Mouse (Mus musculus): ENCODE data around the gene Zfp433. TPM values are rescaled to one million over a fixed set of nuclear protein-coding genes. Genes with fewer than 3 reads are reported as not detected.
"Not testable (repeated sequence)": the region's sequence is repeated elsewhere in the genome, so short reads cannot be mapped to it uniquely, and the experiment has no call there.

The Zfp433 gene
- polyA plus RNA-seq (2012; ENCODE audit: insufficient read depth, insufficient read length, missing spikeins): 9.4 TPM in 2 replicates

GRCm38 (mm10) chr10:81704531-81705301, at the start of gene Zfp433:
Gene Zfp433, plus strand, starts transcription at chr10:81704825.
- H3K4me1 ChIP-seq (ENCODE audit: control insufficient read depth, insufficient read depth, low read length); H3K4me3 ChIP-seq (ENCODE audit: insufficient read depth, low read length); H3K27ac ChIP-seq (ENCODE audit: insufficient read depth, low read depth, low read length): not testable (repeated sequence)

GRCm38 (mm10) chr10:81655178-81655577, 49.4 kb upstream of the Zfp433 start:
- Histone ChIP-seq H3K4me3 (ENCODE audit: insufficient read depth, low read length) (no peak overlapping the region), H3K4me1 (ENCODE audit: control insufficient read depth, insufficient read depth, low read length) (no peaks in the 10 kb centered on the region), H3K27ac (ENCODE audit: insufficient read depth, low read depth, low read length) (no peak overlapping the region)
- no peak for TF ChIP-seq POLR2A (IDR thresholded peaks at IDR 0.05; ENCODE audit: borderline replicate concordance, low read depth, low read length)
- TF ChIP-seq CTCF (IDR thresholded peaks at IDR 0.05; ENCODE audit: low read depth, low read length): no peak

- no peaks in the 10 kb centered on the region for H3K4me1 ChIP-seq (ENCODE audit: control insufficient read depth, insufficient read depth, low read length)
- no peak overlapping the region for H3K4me3 ChIP-seq (ENCODE audit: insufficient read depth, low read length)
- no peak overlapping the region for H3K27ac ChIP-seq (ENCODE audit: insufficient read depth, low read depth, low read length)
- TF ChIP-seq CTCF (IDR thresholded peaks at IDR 0.05; ENCODE audit: low read depth, low read length): no peak
Observed at GRCm38 (mm10) chr10:81656174-81656573, 48.5 kb upstream of the Zfp433 start.

- not testable (repeated sequence) for H3K4me1 ChIP-seq (ENCODE audit: control insufficient read depth, insufficient read depth, low read length); H3K27ac ChIP-seq (ENCODE audit: insufficient read depth, low read depth, low read length); H3K4me3 ChIP-seq (ENCODE audit: insufficient read depth, low read length)
Observed at GRCm38 (mm10) chr10:81687114-81687513, 17.5 kb upstream of the Zfp433 start.

- not testable (repeated sequence) for H3K4me3 ChIP-seq (ENCODE audit: insufficient read depth, low read length); H3K4me1 ChIP-seq (ENCODE audit: control insufficient read depth, insufficient read depth, low read length); H3K27ac ChIP-seq (ENCODE audit: insufficient read depth, low read depth, low read length)
Observed at GRCm38 (mm10) chr10:81770506-81771403, 66.1 kb downstream of the Zfp433 start, which contains the start of gene Gm3055. Gene Gm3055, minus strand, starts transcription at chr10:81771161.

GRCm38 (mm10) chr10:81771404-81771777, 66.8 kb downstream of the Zfp433 start:
- H3K4me3 ChIP-seq (ENCODE audit: insufficient read depth, low read length); H3K4me1 ChIP-seq (ENCODE audit: control insufficient read depth, insufficient read depth, low read length); H3K27ac ChIP-seq (ENCODE audit: insufficient read depth, low read depth, low read length): not testable (repeated sequence)

Other genes starting within 250 kb of the Zfp433 start
- 31.8 and 38.6 TPM in 2 replicates for gene Nfic, start 249.2 kb upstream of the Zfp433 start, polyA plus RNA-seq (2012; ENCODE audit: insufficient read depth, insufficient read length, missing spikeins)
- gene Celf5, start 222.1 kb upstream of the Zfp433 start, polyA plus RNA-seq (2012; ENCODE audit: insufficient read depth, insufficient read length, missing spikeins): not detected in 2 replicates
- 37.9 and 40.9 TPM in 2 replicates for gene Ncln, start 208.4 kb upstream of the Zfp433 start, polyA plus RNA-seq (2012; ENCODE audit: insufficient read depth, insufficient read length, missing spikeins)
- gene S1pr4, start 204.7 kb upstream of the Zfp433 start, polyA plus RNA-seq (2012; ENCODE audit: insufficient read depth, insufficient read length, missing spikeins): 0.46 TPM in 1 of 2 replicates, not detected in the other
- gene Gna15, start 180.6 kb upstream of the Zfp433 start, polyA plus RNA-seq (2012; ENCODE audit: insufficient read depth, insufficient read length, missing spikeins): 23.5 and 24.2 TPM in 2 replicates
- 10.1 and 10.5 TPM in 2 replicates for gene Gna11, start 159.6 kb upstream of the Zfp433 start, polyA plus RNA-seq (2012; ENCODE audit: insufficient read depth, insufficient read length, missing spikeins)
- 478 and 551 TPM in 2 replicates for gene Aes, start 145.3 kb upstream of the Zfp433 start, polyA plus RNA-seq (2012; ENCODE audit: insufficient read depth, insufficient read length, missing spikeins)
- 17.9 and 24.5 TPM in 2 replicates for gene Tle2, start 130.3 kb upstream of the Zfp433 start, polyA plus RNA-seq (2012; ENCODE audit: insufficient read depth, insufficient read length, missing spikeins)
- 42.3 and 47.9 TPM in 2 replicates for gene Tle6, start 103.8 kb upstream of the Zfp433 start, polyA plus RNA-seq (2012; ENCODE audit: insufficient read depth, insufficient read length, missing spikeins)
- gene BC025920, start 98.6 kb upstream of the Zfp433 start, polyA plus RNA-seq (2012; ENCODE audit: insufficient read depth, insufficient read length, missing spikeins): 0.67 and 0.78 TPM in 2 replicates
- gene Sirt6, start 77.0 kb upstream of the Zfp433 start, polyA plus RNA-seq (2012; ENCODE audit: insufficient read depth, insufficient read length, missing spikeins): 10.9 and 13.2 TPM in 2 replicates
- 7.8 and 9.6 TPM in 2 replicates for gene Ankrd24, start 76.3 kb upstream of the Zfp433 start, polyA plus RNA-seq (2012; ENCODE audit: insufficient read depth, insufficient read length, missing spikeins)
- 0.66 and 0.67 TPM in 2 replicates for gene Gm10778, start 55.8 kb upstream of the Zfp433 start, polyA plus RNA-seq (2012; ENCODE audit: insufficient read depth, insufficient read length, missing spikeins)
- 0.85 and 1.0 TPM in 2 replicates for gene Gm3055, start 66.3 kb downstream of the Zfp433 start, polyA plus RNA-seq (2012; ENCODE audit: insufficient read depth, insufficient read length, missing spikeins)
- 1.5 and 2.1 TPM in 2 replicates for gene Gm4767, start 107.4 kb downstream of the Zfp433 start, polyA plus RNA-seq (2012; ENCODE audit: insufficient read depth, insufficient read length, missing spikeins)
- gene Gm32687, start 159.1 kb downstream of the Zfp433 start, polyA plus RNA-seq (2012; ENCODE audit: insufficient read depth, insufficient read length, missing spikeins): 0.52 TPM in 1 of 2 replicates, not detected in the other
- 0.85 TPM in 1 of 2 replicates, not detected in the other for gene Zfp781, start 225.7 kb downstream of the Zfp433 start, polyA plus RNA-seq (2012; ENCODE audit: insufficient read depth, insufficient read length, missing spikeins)